Mouse (Mus musculus): ENCODE results near the gene Rgp1. TPM values are rescaled to one million over a fixed set of nuclear protein-coding genes. Genes with fewer than 3 reads are reported as not detected.
"Not testable (repeated sequence)": the region's sequence is repeated elsewhere in the genome, so short reads cannot be mapped to it uniquely, and the experiment has no call there.

Rgp1 gene
- polyA plus RNA-seq, 1 experiment: 42.4 TPM

GRCm38 (mm10) chr4:43546375-43547047, 32.0 kb upstream of the Rgp1 start:
- no peaks in the 10 kb centered on the region for H3K4me1 ChIP-seq (ENCODE audit: control insufficient read depth, insufficient read depth, insufficient read length)

DNA sequence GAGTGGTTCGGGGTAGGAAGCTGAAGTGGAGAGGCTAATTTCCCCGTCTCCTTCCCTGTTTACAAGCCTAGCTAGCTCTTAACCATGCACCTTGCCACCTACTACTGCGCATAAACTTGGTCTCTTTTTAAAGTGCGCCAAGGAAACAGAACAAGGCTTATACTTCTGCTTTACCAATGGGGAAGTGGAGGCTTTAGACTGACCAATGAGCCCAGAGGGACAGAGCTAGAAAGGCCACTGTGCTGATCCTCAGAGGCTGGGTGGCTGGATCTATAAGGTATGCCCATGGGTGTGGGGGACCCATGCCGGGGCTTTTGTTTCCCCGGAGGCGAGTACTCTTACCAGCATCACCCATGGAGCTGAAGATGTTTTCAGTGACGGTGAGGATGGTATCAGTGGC, 31.4 kb upstream of the Rgp1 start:
- WGBS: 88% methylated on average over 8 of the region's 8 CpGs
- no peaks in the 10 kb centered on the region for H3K4me1 ChIP-seq (ENCODE audit: control insufficient read depth, insufficient read depth, insufficient read length)

More at GRCm38 (mm10) chr4:43546375-43547047, 32.0 kb upstream of the Rgp1 start:
- WGBS: 92% methylated on average over 12 of the region's 12 CpGs
- TF ChIP-seq POLR2A (IDR thresholded peaks at IDR 0.05; ENCODE audit: low read depth, low read length): no peak
- TF ChIP-seq CTCF (IDR thresholded peaks at IDR 0.05; ENCODE audit: extremely low read depth, insufficient read depth, insufficient read length, insufficient replicate concordance): no peak
- DNase-seq (ENCODE audit: low read depth in 1 of 2, low spot score in 2 of 2): no peak
- no peak overlapping the region for H3K4me3 ChIP-seq (ENCODE audit: extremely low read depth, insufficient read depth, insufficient read length)
- peaks cover 90% of the 10 kb centered on the region for H3K36me3 ChIP-seq (ENCODE audit: control insufficient read depth, insufficient read depth, low read length)
- H3K27me3 ChIP-seq (ENCODE audit: control insufficient read depth, insufficient read depth, low read length): no peaks in the 10 kb centered on the region
- no peak overlapping the region for H3K27ac ChIP-seq (ENCODE audit: insufficient read depth, low read length)

DNA sequence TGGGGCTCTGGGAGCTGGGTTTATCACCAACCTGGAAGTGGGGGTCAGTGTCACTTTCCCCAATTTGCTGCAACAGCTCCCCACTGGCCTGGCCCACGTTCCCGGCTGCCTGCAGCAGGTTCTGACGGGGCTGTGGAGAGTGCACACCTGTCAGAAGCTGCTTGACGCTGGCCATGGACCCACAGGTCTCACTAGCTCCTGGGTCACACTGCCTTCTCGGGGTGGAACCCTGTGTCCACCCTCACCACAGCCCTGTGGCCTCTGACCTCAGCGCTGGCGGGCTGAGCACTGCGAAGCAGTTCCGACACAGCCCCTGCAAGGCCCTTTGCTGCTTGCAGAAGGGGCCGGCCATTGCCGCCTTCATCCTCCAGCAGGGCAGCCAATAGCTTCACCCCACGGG, 29.5 kb upstream of the Rgp1 start:
- Histone ChIP-seq H3K27ac (ENCODE audit: insufficient read depth, low read length) (no peak overlapping the region), H3K36me3 (ENCODE audit: control insufficient read depth, insufficient read depth, low read length) (peaks cover 89% of the 10 kb centered on the region), H3K4me3 (ENCODE audit: extremely low read depth, insufficient read depth, insufficient read length) (no peak overlapping the region), H3K27me3 (ENCODE audit: control insufficient read depth, insufficient read depth, low read length) (no peaks in the 10 kb centered on the region), H3K4me1 (ENCODE audit: control insufficient read depth, insufficient read depth, insufficient read length) (no peaks in the 10 kb centered on the region)
- WGBS: 95% methylated on average over 12 of the region's 12 CpGs
- no peak for TF ChIP-seq CTCF (IDR thresholded peaks at IDR 0.05; ENCODE audit: extremely low read depth, insufficient read depth, insufficient read length, insufficient replicate concordance)
- no peak for TF ChIP-seq POLR2A (IDR thresholded peaks at IDR 0.05; ENCODE audit: low read depth, low read length)
- DNase-seq (ENCODE audit: low read depth in 1 of 2, low spot score in 2 of 2): no peak

More for the DNA sequence above, 31.4 kb upstream of the Rgp1 start:
- TF ChIP-seq POLR2A (IDR thresholded peaks at IDR 0.05; ENCODE audit: low read depth, low read length) (no peak), CTCF (IDR thresholded peaks at IDR 0.05; ENCODE audit: extremely low read depth, insufficient read depth, insufficient read length, insufficient replicate concordance) (no peak)
- Histone ChIP-seq H3K36me3 (ENCODE audit: control insufficient read depth, insufficient read depth, low read length) (peaks cover 90% of the 10 kb centered on the region), H3K27ac (ENCODE audit: insufficient read depth, low read length) (no peak overlapping the region), H3K4me3 (ENCODE audit: extremely low read depth, insufficient read depth, insufficient read length) (no peak overlapping the region), H3K27me3 (ENCODE audit: control insufficient read depth, insufficient read depth, low read length) (no peaks in the 10 kb centered on the region)
- no peak for DNase-seq (ENCODE audit: low read depth in 1 of 2, low spot score in 2 of 2)

DNA sequence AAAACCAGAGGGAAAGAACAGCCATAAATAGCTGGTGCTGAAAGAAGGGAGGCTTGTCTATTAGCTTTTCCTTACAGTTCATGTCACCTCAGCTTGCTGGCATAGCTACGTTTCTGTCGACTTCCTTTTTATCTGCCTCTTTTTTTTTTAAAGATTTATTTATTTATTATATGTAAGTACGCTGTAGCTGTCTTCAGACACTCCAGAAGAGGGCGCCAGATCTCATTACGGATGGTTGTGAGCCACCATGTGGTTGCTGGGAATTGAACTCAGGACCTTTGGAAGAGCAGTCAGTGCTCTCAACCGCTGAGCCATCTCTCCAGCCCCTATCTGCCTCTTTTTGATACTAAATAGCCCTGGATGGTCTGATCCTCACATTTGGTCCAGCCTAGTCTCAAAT, 26.7 kb upstream of the Rgp1 start:
- H3K36me3 ChIP-seq (ENCODE audit: control insufficient read depth, insufficient read depth, low read length): peaks cover 85% of the 10 kb centered on the region
- 84% methylated on average over 6 of the region's 6 CpGs for WGBS
- H3K4me3 ChIP-seq (ENCODE audit: extremely low read depth, insufficient read depth, insufficient read length); H3K27ac ChIP-seq (ENCODE audit: insufficient read depth, low read length); H3K4me1 ChIP-seq (ENCODE audit: control insufficient read depth, insufficient read depth, insufficient read length); H3K27me3 ChIP-seq (ENCODE audit: control insufficient read depth, insufficient read depth, low read length); DNase-seq (ENCODE audit: low read depth in 1 of 2, low spot score in 2 of 2): not testable (repeated sequence)

DNA sequence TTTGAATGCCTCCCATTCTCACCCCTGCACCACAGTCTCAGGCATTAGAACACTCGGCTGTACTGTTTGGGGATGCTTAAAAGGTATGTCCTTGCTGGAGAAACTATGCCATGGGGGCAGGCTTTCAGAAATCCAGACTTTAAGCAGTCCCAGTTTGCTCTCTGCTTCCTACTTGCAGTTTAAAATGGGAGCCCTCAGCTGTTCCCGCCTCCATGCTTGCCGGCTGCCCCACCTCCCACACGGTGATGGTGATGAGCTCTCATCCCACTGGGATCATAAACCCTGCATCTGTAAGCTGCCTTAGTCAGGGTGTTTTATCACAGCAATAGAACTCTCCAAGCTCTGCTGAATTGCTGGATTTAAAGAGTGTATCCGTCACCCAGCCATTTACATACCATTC, 26.1 kb upstream of the Rgp1 start:
- TF ChIP-seq POLR2A (IDR thresholded peaks at IDR 0.05; ENCODE audit: low read depth, low read length) (no peak), CTCF (IDR thresholded peaks at IDR 0.05; ENCODE audit: extremely low read depth, insufficient read depth, insufficient read length, insufficient replicate concordance) (no peak)
- 98% methylated on average over 5 of the region's 5 CpGs for WGBS

GRCm38 (mm10) chr4:43553891-43554290, 24.6 kb upstream of the Rgp1 start:
- H3K36me3 ChIP-seq (ENCODE audit: control insufficient read depth, insufficient read depth, low read length): peaks cover 67% of the 10 kb centered on the region
- no peak overlapping the region for H3K27ac ChIP-seq (ENCODE audit: insufficient read depth, low read length)
- no peak for TF ChIP-seq POLR2A (IDR thresholded peaks at IDR 0.05; ENCODE audit: low read depth, low read length)
- peaks cover 14% of the 10 kb centered on the region; the same call in 1 of the 2 replicates for H3K4me1 ChIP-seq (ENCODE audit: control insufficient read depth, insufficient read depth, insufficient read length)
- H3K4me3 ChIP-seq (ENCODE audit: extremely low read depth, insufficient read depth, insufficient read length): no peak overlapping the region
- DNase-seq (ENCODE audit: low read depth in 1 of 2, low spot score in 2 of 2): no peak
- H3K27me3 ChIP-seq (ENCODE audit: control insufficient read depth, insufficient read depth, low read length): no peaks in the 10 kb centered on the region

More for the DNA sequence above, 26.1 kb upstream of the Rgp1 start:
- H3K4me3 ChIP-seq (ENCODE audit: extremely low read depth, insufficient read depth, insufficient read length): no peak overlapping the region
- H3K27ac ChIP-seq (ENCODE audit: insufficient read depth, low read length): no peak overlapping the region
- H3K36me3 ChIP-seq (ENCODE audit: control insufficient read depth, insufficient read depth, low read length): peaks cover 80% of the 10 kb centered on the region
- no peak for DNase-seq (ENCODE audit: low read depth in 1 of 2, low spot score in 2 of 2)
- H3K27me3 ChIP-seq (ENCODE audit: control insufficient read depth, insufficient read depth, low read length): no peaks in the 10 kb centered on the region
- peaks cover 3% of the 10 kb centered on the region; the same call in 1 of the 2 replicates for H3K4me1 ChIP-seq (ENCODE audit: control insufficient read depth, insufficient read depth, insufficient read length)

DNA sequence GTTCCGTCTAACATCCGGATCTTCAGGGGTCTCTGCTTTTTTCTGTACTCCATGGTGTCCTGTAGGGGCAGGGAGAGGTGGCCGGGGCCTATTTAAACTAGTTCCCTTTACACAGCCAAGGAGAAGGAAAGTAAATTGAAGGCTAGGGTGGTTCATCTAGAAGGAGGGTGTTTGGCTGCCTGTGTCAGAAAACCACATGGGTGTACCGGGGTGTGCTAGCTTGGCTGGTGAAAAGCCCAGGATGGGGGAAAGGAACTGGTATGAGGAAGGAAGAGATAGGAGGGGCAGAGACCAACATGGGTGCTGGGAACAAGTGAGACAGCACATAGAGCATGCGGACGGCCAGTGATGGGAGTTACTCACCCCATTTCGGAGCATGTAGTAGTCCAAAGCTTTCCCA, 22.6 kb upstream of the Rgp1 start:
- peaks cover 48% of the 10 kb centered on the region for H3K36me3 ChIP-seq (ENCODE audit: control insufficient read depth, insufficient read depth, low read length)
- TF ChIP-seq POLR2A (IDR thresholded peaks at IDR 0.05; ENCODE audit: low read depth, low read length) (no peak), CTCF (IDR thresholded peaks at IDR 0.05; ENCODE audit: extremely low read depth, insufficient read depth, insufficient read length, insufficient replicate concordance) (no peak)
- H3K27ac ChIP-seq (ENCODE audit: insufficient read depth, low read length): no peak overlapping the region
- peaks cover 21% of the 10 kb centered on the region; the same call in 1 of the 2 replicates for H3K4me1 ChIP-seq (ENCODE audit: control insufficient read depth, insufficient read depth, insufficient read length)
- no peaks in the 10 kb centered on the region for H3K27me3 ChIP-seq (ENCODE audit: control insufficient read depth, insufficient read depth, low read length)
- WGBS: 79% methylated on average over 7 of the region's 7 CpGs
- no peak overlapping the region for H3K4me3 ChIP-seq (ENCODE audit: extremely low read depth, insufficient read depth, insufficient read length)
- DNase-seq (ENCODE audit: low read depth in 1 of 2, low spot score in 2 of 2): no peak

Data from spleen, adult 2 months (tissue).